Mouse (Mus musculus): ENCODE results near the gene Gnai1. TPM values are rescaled to one million over a fixed set of nuclear protein-coding genes. Genes with fewer than 3 reads are reported as not detected.

Gnai1 gene
- polyA plus RNA-seq, 1 experiment from 2014 or later: 19.4 TPM

DNA sequence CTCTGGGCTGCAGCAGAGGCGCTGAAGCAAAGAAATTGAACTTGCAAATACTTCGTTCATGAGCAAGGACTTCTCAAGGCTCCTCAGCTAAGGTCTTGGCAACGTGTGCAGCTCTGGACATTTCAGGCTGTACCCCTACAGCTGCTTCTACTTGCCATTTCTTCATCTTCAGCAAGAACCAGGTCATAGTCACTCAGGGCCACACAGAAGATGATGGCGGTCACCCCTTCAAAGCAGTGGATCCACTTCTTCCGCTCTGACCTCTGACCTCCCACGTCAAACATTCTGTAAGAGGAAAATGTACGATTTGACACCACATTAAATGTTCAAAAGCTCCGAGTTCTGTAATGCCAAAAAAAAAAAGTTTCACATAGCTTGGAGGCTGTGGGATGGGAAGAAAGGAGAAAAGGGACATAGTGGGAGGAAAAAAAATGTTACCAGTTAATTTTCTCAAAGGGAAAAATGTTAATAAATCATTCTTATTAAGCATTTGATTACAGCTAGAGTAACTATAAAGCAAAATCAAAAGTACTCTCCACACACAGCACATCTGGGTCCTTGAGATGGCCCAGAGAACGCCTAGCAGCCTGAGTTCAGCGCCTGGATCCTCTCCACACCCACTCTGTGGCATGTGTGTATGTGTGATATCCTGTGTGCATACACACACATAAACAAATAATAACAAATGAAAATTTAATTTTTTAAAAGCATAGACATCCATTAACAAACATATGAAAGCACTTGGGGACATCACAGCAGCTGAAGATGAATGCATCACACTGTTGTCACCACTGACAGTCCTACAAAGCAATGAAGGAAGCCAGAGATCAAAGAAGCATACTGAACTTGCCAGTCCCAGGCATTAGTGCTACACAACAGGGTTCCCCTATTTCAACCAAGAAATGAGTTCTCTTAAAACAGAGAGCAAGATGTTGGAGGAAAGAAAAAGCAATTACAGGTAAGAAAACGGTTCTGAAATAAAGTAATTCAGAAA is 86.6 kb downstream of the Gnai1 start:
- H3K9me3 ChIP-seq (replicated peaks): no peaks in the 10 kb centered on the region
- H3K36me3 ChIP-seq: peaks cover 10% of the 10 kb centered on the region; the same call in 1 of the 2 replicates
- H3K4me1 ChIP-seq: no peaks in the 10 kb centered on the region
- 90% methylated on average over 11 of the region's 11 CpGs for WGBS
- H3K27ac ChIP-seq (replicated peaks): no peak overlapping the region
- no peak for DNase-seq (ENCODE audit: low spot score)
- no peak overlapping the region for H3K4me3 ChIP-seq
- H3K27me3 ChIP-seq (ENCODE audit: low read depth, poor library complexity, severe bottlenecking): no peaks in the 10 kb centered on the region

DNA sequence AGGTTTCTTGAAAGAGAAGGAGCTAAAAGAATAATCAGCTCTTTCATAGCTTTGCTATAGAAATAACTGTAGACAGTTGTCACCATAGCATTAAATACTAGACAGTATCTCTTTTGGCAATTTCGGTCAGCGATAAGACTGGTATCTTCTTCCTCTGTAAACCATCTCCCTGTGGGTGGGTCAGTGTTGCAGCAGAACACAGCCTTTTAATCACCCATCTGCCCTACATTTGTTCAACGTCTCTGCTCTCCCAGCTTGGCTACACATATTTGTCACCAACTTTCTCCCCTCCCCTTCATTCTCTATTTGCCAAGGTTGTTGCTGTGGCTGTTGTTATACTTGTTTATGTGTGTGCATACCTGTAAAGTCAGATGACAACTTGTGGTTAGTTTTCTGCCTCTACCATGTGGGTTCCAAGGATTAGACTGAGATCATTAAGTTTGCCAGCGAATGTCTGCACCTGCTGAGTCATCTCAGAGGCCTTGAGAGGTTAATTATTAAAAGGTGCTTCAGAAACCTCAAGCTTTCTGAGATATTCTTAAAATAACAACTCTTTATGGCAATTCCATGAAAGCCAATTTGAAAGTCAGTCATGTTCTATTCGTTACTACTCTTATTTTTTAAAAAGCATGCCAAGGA is 109.7 kb downstream of the Gnai1 start:
- Histone ChIP-seq H3K36me3 (no peaks in the 10 kb centered on the region), H3K9me3 (replicated peaks) (no peaks in the 10 kb centered on the region), H3K4me1 (no peaks in the 10 kb centered on the region), H3K27me3 (ENCODE audit: low read depth, poor library complexity, severe bottlenecking) (no peaks in the 10 kb centered on the region), H3K4me3 (no peak overlapping the region), H3K27ac (replicated peaks) (no peak overlapping the region)
- 89% methylated on average over 5 of the region's 5 CpGs for WGBS
- DNase-seq (ENCODE audit: low spot score): no peak

DNA sequence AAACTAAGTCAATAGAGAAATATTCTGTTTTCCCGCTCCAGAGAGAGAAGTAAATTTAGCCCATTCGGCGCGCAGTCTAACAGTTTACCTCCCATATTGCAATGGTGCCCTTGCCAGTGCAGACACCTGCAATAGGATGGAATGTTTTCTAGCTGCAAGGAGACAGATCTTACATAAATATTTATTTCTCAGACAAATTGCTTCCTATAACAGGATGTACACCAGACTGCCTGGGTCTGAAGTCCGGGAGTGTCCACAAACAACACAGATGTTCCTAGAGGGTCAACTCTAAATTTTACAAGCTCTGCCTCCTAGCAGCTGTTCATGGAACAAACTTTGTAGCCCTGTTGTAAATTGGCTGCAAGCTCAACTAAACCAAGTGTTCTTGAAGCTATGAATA is 111.0 kb downstream of the Gnai1 start:
- Histone ChIP-seq H3K4me1 (no peaks in the 10 kb centered on the region), H3K36me3 (no peaks in the 10 kb centered on the region), H3K9me3 (replicated peaks) (no peaks in the 10 kb centered on the region), H3K4me3 (no peak overlapping the region), H3K27ac (replicated peaks) (no peak overlapping the region), H3K27me3 (ENCODE audit: low read depth, poor library complexity, severe bottlenecking) (no peaks in the 10 kb centered on the region)
- DNase-seq (ENCODE audit: low spot score): no peak
- 91% methylated on average over 5 of the region's 5 CpGs for WGBS

DNA sequence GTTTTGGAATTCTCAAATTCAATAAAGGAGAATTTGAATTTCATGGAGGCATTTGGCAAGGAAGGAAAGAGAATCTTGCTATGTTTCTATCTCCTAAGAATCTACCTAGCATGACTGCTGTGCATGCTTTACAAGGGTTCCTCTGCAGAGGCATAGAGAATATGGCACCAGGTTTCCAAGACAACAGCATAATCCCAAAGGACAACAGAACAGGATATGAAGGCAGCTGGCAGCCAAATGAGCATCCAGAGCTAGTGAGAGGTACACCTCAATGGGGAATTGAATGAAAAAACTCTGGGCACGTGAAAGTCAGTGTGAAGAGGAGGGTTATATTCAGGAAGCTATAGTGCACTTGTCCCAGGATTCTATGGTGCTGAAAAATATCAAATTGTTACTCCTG is 130.8 kb downstream of the Gnai1 start:
- WGBS: 48% methylated on average over 1 of the region's 1 CpGs
- no peak overlapping the region for H3K27ac ChIP-seq (replicated peaks)
- H3K27me3 ChIP-seq (ENCODE audit: low read depth, poor library complexity, severe bottlenecking): no peaks in the 10 kb centered on the region
- H3K36me3 ChIP-seq: no peaks in the 10 kb centered on the region
- no peak for DNase-seq (ENCODE audit: low spot score)
- no peaks in the 10 kb centered on the region for H3K9me3 ChIP-seq (replicated peaks)
- no peaks in the 10 kb centered on the region for H3K4me1 ChIP-seq
- no peak overlapping the region for H3K4me3 ChIP-seq

DNA sequence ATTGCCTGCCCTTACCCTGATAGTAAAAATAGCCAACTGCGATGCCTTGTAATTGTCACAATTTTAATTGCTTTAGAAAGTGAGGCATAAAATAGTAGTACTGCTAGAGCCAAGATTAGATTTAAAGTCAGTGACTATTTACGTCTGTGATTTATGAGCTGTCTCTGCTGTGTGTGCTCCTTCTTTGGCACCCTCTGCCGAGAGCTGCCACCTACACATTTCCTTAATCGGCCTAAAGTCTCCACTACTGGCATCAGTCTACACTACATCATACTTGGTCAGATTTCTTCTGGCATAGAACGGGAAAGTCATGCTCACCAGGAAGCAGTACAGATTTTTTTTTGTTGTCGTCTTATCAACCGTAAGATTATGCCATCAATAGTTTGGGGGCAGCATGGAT is 131.3 kb downstream of the Gnai1 start:
- Histone ChIP-seq H3K9me3 (replicated peaks) (no peaks in the 10 kb centered on the region), H3K4me3 (no peak overlapping the region), H3K27me3 (ENCODE audit: low read depth, poor library complexity, severe bottlenecking) (no peaks in the 10 kb centered on the region), H3K36me3 (no peaks in the 10 kb centered on the region), H3K4me1 (no peaks in the 10 kb centered on the region), H3K27ac (replicated peaks) (no peak overlapping the region)
- no peak for DNase-seq (ENCODE audit: low spot score)
- WGBS: 88% methylated on average over 7 of the region's 7 CpGs

DNA sequence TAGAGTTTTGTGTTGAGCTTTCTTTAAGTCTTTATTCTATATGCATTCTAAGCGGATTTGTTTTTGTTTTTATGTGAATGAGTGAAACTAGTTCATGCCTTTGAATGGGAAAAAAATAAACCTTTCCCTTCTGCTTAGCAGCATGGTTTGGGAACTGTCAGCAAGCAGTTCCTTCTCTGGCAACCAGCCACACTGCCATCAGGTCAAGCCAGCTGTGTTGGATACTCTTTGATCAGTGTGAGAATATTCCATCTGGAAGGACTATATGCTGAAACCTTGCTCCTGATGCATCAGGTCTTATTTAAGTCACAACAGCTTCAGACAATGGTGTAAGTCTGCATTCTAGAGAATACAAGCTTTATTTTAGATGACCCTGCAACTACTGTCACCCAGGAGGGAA is 139.3 kb downstream of the Gnai1 start:
- Histone ChIP-seq H3K9me3 (replicated peaks) (no peaks in the 10 kb centered on the region), H3K27ac (replicated peaks) (no peak overlapping the region), H3K27me3 (ENCODE audit: low read depth, poor library complexity, severe bottlenecking) (no peaks in the 10 kb centered on the region), H3K4me3 (no peak overlapping the region), H3K36me3 (no peaks in the 10 kb centered on the region), H3K4me1 (no peaks in the 10 kb centered on the region)
- 53% methylated on average over 1 of the region's 1 CpGs for WGBS
- no peak for DNase-seq (ENCODE audit: low spot score)

DNA sequence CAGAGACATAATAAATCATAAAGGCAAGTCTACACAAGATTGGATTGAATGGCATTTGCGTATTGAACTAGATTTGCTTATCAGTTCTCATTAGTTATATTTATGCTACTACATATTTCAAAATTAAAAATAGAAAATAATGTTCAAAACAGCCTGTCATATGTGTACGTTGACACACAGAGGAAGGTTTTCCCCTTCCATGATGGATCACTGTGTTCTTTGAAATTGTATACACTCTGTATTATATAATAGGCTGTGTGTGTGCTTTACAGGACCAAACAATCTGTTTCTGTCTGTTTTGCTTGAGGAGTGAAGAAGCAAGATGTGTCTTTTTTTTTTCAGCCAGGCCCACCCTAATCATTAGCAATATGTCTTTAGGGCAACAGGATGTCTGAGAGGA is 141.9 kb downstream of the Gnai1 start:
- Histone ChIP-seq H3K27me3 (ENCODE audit: low read depth, poor library complexity, severe bottlenecking) (no peaks in the 10 kb centered on the region), H3K4me3 (no peak overlapping the region), H3K9me3 (replicated peaks) (no peaks in the 10 kb centered on the region), H3K4me1 (no peaks in the 10 kb centered on the region), H3K27ac (replicated peaks) (no peak overlapping the region), H3K36me3 (no peaks in the 10 kb centered on the region)
- DNase-seq (ENCODE audit: low spot score): no peak
- 93% methylated on average over 2 of the region's 2 CpGs for WGBS

DNA sequence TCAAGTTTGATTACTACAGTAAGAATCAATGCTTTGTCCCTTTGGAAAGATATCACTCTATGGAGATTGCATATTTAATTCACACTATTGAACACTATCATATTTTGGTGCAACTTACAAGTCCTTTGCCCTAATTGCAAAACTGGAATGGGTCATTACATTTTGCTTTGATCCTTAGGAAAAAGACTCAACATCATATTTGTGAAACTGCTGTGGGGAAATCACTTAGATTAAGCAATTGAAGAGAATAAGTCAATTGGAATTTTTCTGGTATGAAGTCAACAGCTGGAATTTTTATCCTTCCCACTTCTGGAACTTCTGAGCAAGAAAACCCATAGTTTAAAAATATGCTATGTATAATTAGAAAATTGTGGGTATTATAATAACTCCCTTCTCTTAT is 142.3 kb downstream of the Gnai1 start:
- Histone ChIP-seq H3K9me3 (replicated peaks) (no peaks in the 10 kb centered on the region), H3K27me3 (ENCODE audit: low read depth, poor library complexity, severe bottlenecking) (no peaks in the 10 kb centered on the region), H3K27ac (replicated peaks) (no peak overlapping the region), H3K36me3 (no peaks in the 10 kb centered on the region), H3K4me3 (no peak overlapping the region), H3K4me1 (no peaks in the 10 kb centered on the region)
- DNase-seq (ENCODE audit: low spot score): no peak
